Mouse (Mus musculus): ENCODE measurements around the gene Nop9. TPM values are rescaled to one million over a fixed set of nuclear protein-coding genes. Genes with fewer than 3 reads are reported as not detected.

The Nop9 gene
- polyA plus RNA-seq, 1 experiment from 2014 or later = 14.5 TPM

DNA sequence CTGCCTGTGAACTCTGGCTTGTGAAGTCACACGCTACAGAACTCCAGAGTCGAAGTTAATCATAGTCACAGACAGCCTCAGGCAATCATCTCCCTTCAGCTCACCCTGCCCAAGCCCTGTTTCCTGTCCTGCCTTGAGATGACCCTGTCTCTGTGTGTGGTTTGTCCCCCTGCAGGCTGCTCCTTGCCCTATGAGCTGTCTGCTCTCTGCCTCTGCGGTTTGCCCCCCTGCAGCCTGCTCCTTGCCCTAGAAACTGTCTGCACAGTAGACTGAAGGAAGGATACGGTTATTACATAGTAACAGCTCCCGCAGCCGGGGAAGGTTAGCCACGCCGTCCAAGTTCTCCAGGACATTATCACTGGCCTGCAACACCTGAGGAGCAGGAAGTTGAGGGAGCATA, 28.6 kb upstream of the Nop9 start:
- DNase-seq = no peak
- Histone ChIP-seq H3K9ac (replicated peaks) (no peak overlapping the region), H3K27ac (ENCODE audit: low read depth) (no peak overlapping the region), H3K9me3 (ENCODE audit: low read length) (no peaks in the 10 kb centered on the region), H3K4me1 (ENCODE audit: insufficient read depth) (peaks cover 29% of the 10 kb centered on the region), H3K27me3 (ENCODE audit: insufficient read depth, low read length) (0 out of 2 replicates have a peak, but pooled peaks cover 3% of the 10 kb centered on the region), H3K4me2 (ENCODE audit: low read depth, low read length) (no peak overlapping the region), H3K36me3 (replicated peaks; ENCODE audit: insufficient read depth, low read length) (peaks cover 19% of the 10 kb centered on the region), H3K4me3 (ENCODE audit: low read depth, low read length) (no peak overlapping the region)
- TF ChIP-seq EP300 (IDR thresholded peaks at IDR 0.05; ENCODE audit: low read depth) (no peak), CTCF (IDR thresholded peaks at IDR 0.05; ENCODE audit: low read depth) (no peak)
- 83% methylated on average over 8 of the region's 8 CpGs for WGBS (ENCODE audit: insufficient replicate concordance)
- no peak for ATAC-seq

DNA sequence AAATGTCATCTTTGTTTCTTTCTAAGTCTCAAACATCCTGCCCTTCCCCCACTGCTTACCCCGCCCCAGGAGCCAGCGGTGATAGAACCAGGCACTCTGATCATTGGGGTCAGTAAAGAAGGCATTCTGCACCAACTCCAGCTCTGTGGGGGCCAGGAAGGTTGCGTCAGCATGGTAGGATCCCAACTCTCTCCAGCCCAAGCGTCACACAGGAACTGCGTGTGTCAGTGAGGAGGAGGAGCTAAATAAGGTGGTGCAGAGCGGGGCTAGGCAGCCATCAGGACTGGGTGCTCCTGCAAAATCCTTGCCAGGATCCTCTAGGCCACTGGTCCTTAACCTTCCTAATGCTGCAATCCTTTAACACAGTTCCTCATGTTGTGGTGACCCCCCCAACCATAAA, 25.8 kb upstream of the Nop9 start:
- Histone ChIP-seq H3K9me3 (ENCODE audit: low read length) (no peaks in the 10 kb centered on the region), H3K4me1 (ENCODE audit: insufficient read depth) (peaks cover 22% of the 10 kb centered on the region), H3K27ac (ENCODE audit: low read depth) (no peak overlapping the region), H3K9ac (replicated peaks) (no peak overlapping the region), H3K27me3 (ENCODE audit: insufficient read depth, low read length) (no peaks in the 10 kb centered on the region), H3K4me2 (ENCODE audit: low read depth, low read length) (no peak overlapping the region), H3K36me3 (replicated peaks; ENCODE audit: insufficient read depth, low read length) (peaks cover 19% of the 10 kb centered on the region), H3K4me3 (ENCODE audit: low read depth, low read length) (no peak overlapping the region)
- WGBS (ENCODE audit: insufficient replicate concordance) = 78% methylated on average over 6 of the region's 6 CpGs
- ATAC-seq (no peak), DNase-seq (no peak)
- TF ChIP-seq EP300 (IDR thresholded peaks at IDR 0.05; ENCODE audit: low read depth) = no peak
- TF ChIP-seq CTCF (IDR thresholded peaks at IDR 0.05; ENCODE audit: low read depth) = no peak

DNA sequence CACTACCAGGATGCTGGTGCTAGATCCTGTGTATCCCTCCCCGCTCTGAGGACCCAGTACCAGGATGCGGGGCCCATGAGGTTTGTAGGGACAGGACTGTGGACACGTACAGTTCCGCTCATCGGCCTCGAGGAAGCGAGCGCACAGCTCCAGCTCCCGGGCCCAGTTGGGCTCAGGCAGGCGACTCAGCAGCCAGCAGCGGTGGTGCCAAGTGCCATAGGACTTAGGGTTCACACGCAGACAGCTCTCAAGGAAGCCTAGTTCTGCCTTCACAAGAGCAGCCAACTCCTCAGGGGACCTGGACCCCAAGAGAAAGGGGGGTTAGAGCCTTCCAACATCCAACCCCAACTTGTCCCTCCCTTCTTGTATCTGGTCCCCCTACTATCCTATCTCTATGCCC, 24.8 kb upstream of the Nop9 start:
- TF ChIP-seq CTCF (IDR thresholded peaks at IDR 0.05; ENCODE audit: low read depth) (no peak), EP300 (IDR thresholded peaks at IDR 0.05; ENCODE audit: low read depth) (no peak)
- Histone ChIP-seq H3K4me1 (ENCODE audit: insufficient read depth) (peaks cover 28% of the 10 kb centered on the region), H3K36me3 (replicated peaks; ENCODE audit: insufficient read depth, low read length) (peaks cover 19% of the 10 kb centered on the region), H3K4me3 (ENCODE audit: low read depth, low read length) (no peak overlapping the region), H3K27me3 (ENCODE audit: insufficient read depth, low read length) (no peaks in the 10 kb centered on the region), H3K4me2 (ENCODE audit: low read depth, low read length) (peak overlapping the region; percentile 84), H3K9ac (replicated peaks) (no peak overlapping the region), H3K27ac (ENCODE audit: low read depth) (peak overlapping the region; percentile 56), H3K9me3 (ENCODE audit: low read length) (no peaks in the 10 kb centered on the region)
- DNase-seq = no peak
- WGBS (ENCODE audit: insufficient replicate concordance) = 88% methylated on average over 12 of the region's 12 CpGs
- no peak for ATAC-seq

DNA sequence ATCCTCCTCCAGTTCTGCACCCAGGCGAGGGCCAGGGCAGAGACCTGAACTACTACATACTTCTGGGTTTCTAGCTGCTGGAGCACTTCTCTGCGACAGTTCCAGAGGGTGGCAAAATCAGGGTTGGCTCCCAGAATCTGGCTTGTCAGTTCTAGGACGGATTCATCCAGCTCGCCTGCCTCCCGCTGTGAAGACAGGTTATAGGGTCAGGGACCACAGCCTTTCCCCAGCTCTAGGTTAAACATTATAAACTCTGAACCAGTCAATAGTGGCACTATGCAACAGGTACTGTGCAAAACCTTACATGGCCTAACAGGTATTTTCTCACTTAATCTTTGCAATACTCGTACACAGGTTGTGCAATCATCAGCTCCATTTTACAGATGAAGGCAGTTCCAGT, 24.4 kb upstream of the Nop9 start:
- peaks cover 19% of the 10 kb centered on the region for H3K36me3 ChIP-seq (replicated peaks; ENCODE audit: insufficient read depth, low read length)
- H3K4me3 ChIP-seq (ENCODE audit: low read depth, low read length) = peak overlapping the region; percentile 75
- no peaks in the 10 kb centered on the region for H3K9me3 ChIP-seq (ENCODE audit: low read length)
- no peak for TF ChIP-seq CTCF (IDR thresholded peaks at IDR 0.05; ENCODE audit: low read depth)
- WGBS (ENCODE audit: insufficient replicate concordance) = 62% methylated on average over 6 of the region's 6 CpGs
- no peak overlapping the region for H3K9ac ChIP-seq (replicated peaks)
- ATAC-seq = peak; percentile 56
- no peaks in the 10 kb centered on the region for H3K27me3 ChIP-seq (ENCODE audit: insufficient read depth, low read length)
- no peak for DNase-seq
- peaks cover 28% of the 10 kb centered on the region for H3K4me1 ChIP-seq (ENCODE audit: insufficient read depth)
- H3K4me2 ChIP-seq (ENCODE audit: low read depth, low read length) = peak overlapping the region; percentile 84
- peak overlapping the region; percentile 93 for H3K27ac ChIP-seq (ENCODE audit: low read depth)

DNA sequence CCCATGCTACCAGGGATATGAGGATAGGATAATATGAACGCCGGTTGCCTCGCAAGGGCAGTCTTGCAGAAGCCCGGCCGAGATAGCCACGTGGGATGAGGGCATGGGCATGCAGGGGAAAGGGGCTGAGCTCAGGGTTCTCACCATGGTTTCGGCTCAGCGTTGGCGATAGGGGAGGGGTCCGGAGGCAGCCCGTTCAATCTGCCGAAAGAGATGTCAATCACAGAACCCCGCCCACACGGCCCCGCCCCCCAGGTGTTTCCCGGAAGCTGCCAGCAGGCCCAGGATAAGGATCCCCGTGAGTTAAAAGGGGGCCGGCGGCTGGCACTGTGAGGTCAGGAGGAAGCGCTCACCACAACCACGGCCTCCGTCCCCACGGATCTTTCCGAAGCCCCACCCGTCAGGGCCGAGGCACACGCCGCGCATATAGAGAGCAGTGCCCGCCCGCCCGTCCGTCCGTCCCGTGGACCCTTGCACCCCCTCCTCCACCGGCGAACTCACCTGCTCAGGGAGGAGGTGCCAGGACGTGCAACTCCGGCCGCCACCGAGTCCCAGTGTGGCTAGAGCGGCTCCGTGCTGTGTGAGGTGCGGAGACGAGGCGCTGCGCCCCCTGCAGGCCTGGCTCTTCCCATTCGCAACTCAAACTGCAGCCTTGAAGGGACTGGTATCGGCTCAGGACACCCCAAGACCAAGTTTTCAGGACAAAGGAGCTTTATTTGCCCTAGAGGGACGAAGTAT, 23.6 kb upstream of the Nop9 start, which contains the start of gene Rabggta:
Rabggta (minus strand) TSS at position 564 of the 738 bp plus-strand sequence.
- H3K36me3 ChIP-seq (replicated peaks; ENCODE audit: insufficient read depth, low read length) = peaks cover 19% of the 10 kb centered on the region
- peak within 1 kb of the TSS; percentile 79 for H3K9ac ChIP-seq (replicated peaks)
- no peaks in the 10 kb centered on the region for H3K27me3 ChIP-seq (ENCODE audit: insufficient read depth, low read length)
- H3K4me3 ChIP-seq (ENCODE audit: low read depth, low read length) = peak within 1 kb of the TSS; percentile 75
- ATAC-seq (peak; percentile 90), DNase-seq (peak; percentile 97)
- H3K4me2 ChIP-seq (ENCODE audit: low read depth, low read length) = peak within 1 kb of the TSS; percentile 84
- WGBS (ENCODE audit: insufficient replicate concordance) = under 1% methylated on average over 50 of the region's 50 CpGs
- peak within 1 kb of the TSS; percentile 93 for H3K27ac ChIP-seq (ENCODE audit: low read depth)
- H3K9me3 ChIP-seq (ENCODE audit: low read length) = no peaks in the 10 kb centered on the region
- peaks cover 28% of the 10 kb centered on the region for H3K4me1 ChIP-seq (ENCODE audit: insufficient read depth)
- TF ChIP-seq CTCF (IDR thresholded peaks at IDR 0.05; ENCODE audit: low read depth) = peak; percentile 99
- TF ChIP-seq EP300 (IDR thresholded peaks at IDR 0.05; ENCODE audit: low read depth) = peak; percentile 3; the same call in 1 of the 2 replicates

DNA sequence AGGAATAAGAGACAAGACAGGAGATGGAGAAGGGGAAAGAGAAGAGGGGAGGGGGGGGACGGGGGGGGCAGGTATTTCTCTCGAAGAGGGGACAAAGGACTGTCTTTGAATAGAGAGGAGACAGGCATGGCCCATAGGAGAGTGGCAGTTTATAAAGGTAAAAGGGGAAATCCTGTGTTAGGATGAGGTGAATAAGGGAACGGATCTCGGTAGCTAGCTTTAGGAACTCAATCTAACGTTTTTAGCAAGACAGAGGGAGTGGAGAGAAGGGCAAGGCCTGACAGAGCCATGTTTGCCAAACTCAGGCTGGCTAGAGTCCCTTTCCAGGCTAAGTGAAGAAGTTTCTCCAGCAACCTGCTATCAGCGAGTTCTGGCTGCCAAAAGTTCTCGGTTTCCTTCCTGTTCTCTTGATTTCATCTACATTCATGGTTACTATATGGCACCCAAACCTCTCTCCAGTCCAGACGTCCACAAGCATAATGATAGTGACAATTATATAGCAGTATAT, 23.0 kb upstream of the Nop9 start:
- Histone ChIP-seq H3K9ac (replicated peaks) (peak overlapping the region; percentile 79; the same call in 1 of the 2 replicates), H3K27me3 (ENCODE audit: insufficient read depth, low read length) (no peaks in the 10 kb centered on the region), H3K27ac (ENCODE audit: low read depth) (peak overlapping the region; percentile 93), H3K4me1 (ENCODE audit: insufficient read depth) (peaks cover 28% of the 10 kb centered on the region), H3K4me2 (ENCODE audit: low read depth, low read length) (peak overlapping the region; percentile 84), H3K4me3 (ENCODE audit: low read depth, low read length) (peak overlapping the region; percentile 75; the same call in 1 of the 2 replicates), H3K36me3 (replicated peaks; ENCODE audit: insufficient read depth, low read length) (peaks cover 14% of the 10 kb centered on the region), H3K9me3 (ENCODE audit: low read length) (no peaks in the 10 kb centered on the region)
- no peak for ATAC-seq
- TF ChIP-seq EP300 (IDR thresholded peaks at IDR 0.05; ENCODE audit: low read depth) (no peak), CTCF (IDR thresholded peaks at IDR 0.05; ENCODE audit: low read depth) (no peak)
- 37% methylated on average over 8 of the region's 8 CpGs for WGBS (ENCODE audit: insufficient replicate concordance)
- DNase-seq = no peak

All from liver, postnatal 0 days (tissue).